Mouse (Mus musculus): ENCODE results near the gene Pianp. TPM values are rescaled to one million over a fixed set of nuclear protein-coding genes. Genes with fewer than 3 reads are reported as not detected.
"Not testable (repeated sequence)": the region's sequence is repeated elsewhere in the genome, so short reads cannot be mapped to it uniquely, and the experiment has no call there.

The Pianp gene
- polyA plus RNA-seq, 1 experiment from 2014 or later = 0.74 TPM

GRCm38 (mm10) chr6:125009181-125010073 is 12.9 kb downstream of the Pianp start:
- Histone ChIP-seq H3K9me3 (no peaks in the 10 kb centered on the region), H3K4me1 (peaks cover 30% of the 10 kb centered on the region), H3K4me2 (peak overlapping the region; percentile 72), H3K36me3 (peaks cover 21% of the 10 kb centered on the region), H3K4me3 (peak overlapping the region; percentile 88), H3K27ac (peak overlapping the region; percentile 100), H3K9ac (peak overlapping the region; percentile 95), H3K27me3 (0 out of 2 replicates have a peak, but pooled peaks cover 4% of the 10 kb centered on the region)
- 0% methylated on average over 28 of the region's 78 CpGs for WGBS
- peak; percentile 89 for ATAC-seq (ENCODE audit: borderline replicate concordance, extremely low read depth, low FRiP score, low TSS enrichment)

- H3K4me2 ChIP-seq = no peak overlapping the region
- H3K36me3 ChIP-seq = peaks cover 64% of the 10 kb centered on the region
- H3K9ac ChIP-seq = no peak overlapping the region
- no peak overlapping the region for H3K27ac ChIP-seq
- ATAC-seq (ENCODE audit: borderline replicate concordance, extremely low read depth, low FRiP score, low TSS enrichment) = no peak
- 97% methylated on average over 3 of the region's 3 CpGs for WGBS
- no peaks in the 10 kb centered on the region for H3K4me1 ChIP-seq
- H3K27me3 ChIP-seq = no peaks in the 10 kb centered on the region
- H3K4me3 ChIP-seq = no peak overlapping the region
- no peaks in the 10 kb centered on the region for H3K9me3 ChIP-seq
These were observed 21.2 kb downstream of the Pianp start for GRCm38 (mm10) chr6:125017682-125018081.

- H3K27me3 ChIP-seq; H3K4me2 ChIP-seq; H3K4me3 ChIP-seq; ATAC-seq (ENCODE audit: borderline replicate concordance, extremely low read depth, low FRiP score, low TSS enrichment); H3K27ac ChIP-seq; H3K9ac ChIP-seq; H3K4me1 ChIP-seq; H3K9me3 ChIP-seq: not testable (repeated sequence)
- 46% methylated on average over 9 of the region's 9 CpGs for WGBS
- peaks cover 70% of the 10 kb centered on the region for H3K36me3 ChIP-seq
These were observed 34.0 kb downstream of the Pianp start for GRCm38 (mm10) chr6:125030532-125030931.

GRCm38 (mm10) chr6:125031604-125032003 is 35.1 kb downstream of the Pianp start:
- Histone ChIP-seq H3K9ac (no peak overlapping the region), H3K36me3 (peaks cover 72% of the 10 kb centered on the region), H3K4me2 (no peak overlapping the region), H3K4me1 (no peaks in the 10 kb centered on the region), H3K27ac (no peak overlapping the region), H3K9me3 (no peaks in the 10 kb centered on the region), H3K27me3 (no peaks in the 10 kb centered on the region), H3K4me3 (no peak overlapping the region)
- ATAC-seq (ENCODE audit: borderline replicate concordance, extremely low read depth, low FRiP score, low TSS enrichment) = no peak
- WGBS = 83% methylated on average over 16 of the region's 16 CpGs

- Histone ChIP-seq H3K9ac (no peak overlapping the region), H3K4me3 (peak overlapping the region; percentile 74), H3K27me3 (no peaks in the 10 kb centered on the region), H3K4me1 (peaks cover 13% of the 10 kb centered on the region), H3K36me3 (peaks cover 36% of the 10 kb centered on the region), H3K9me3 (no peaks in the 10 kb centered on the region), H3K4me2 (peak overlapping the region; percentile 54), H3K27ac (peak overlapping the region; percentile 84)
- ATAC-seq (ENCODE audit: borderline replicate concordance, extremely low read depth, low FRiP score, low TSS enrichment) = no peak
- 90% methylated on average over 4 of the region's 4 CpGs for WGBS
These were observed 42.2 kb downstream of the Pianp start for GRCm38 (mm10) chr6:125038666-125039065.

- 6% methylated on average over 8 of the region's 8 CpGs for WGBS
- Histone ChIP-seq H3K4me2 (peak overlapping the region; percentile 54), H3K4me1 (peaks cover 13% of the 10 kb centered on the region), H3K4me3 (peak overlapping the region; percentile 74), H3K36me3 (peaks cover 36% of the 10 kb centered on the region), H3K27me3 (no peaks in the 10 kb centered on the region), H3K27ac (peak overlapping the region; percentile 84), H3K9ac (0 out of 2 replicates have a peak overlapping the region, but pooled peaks have one; percentile 32), H3K9me3 (no peaks in the 10 kb centered on the region)
- ATAC-seq (ENCODE audit: borderline replicate concordance, extremely low read depth, low FRiP score, low TSS enrichment) = peak; percentile 19; the same call in 1 of the 2 replicates
These were observed 42.6 kb downstream of the Pianp start for GRCm38 (mm10) chr6:125039131-125039530.

GRCm38 (mm10) chr6:125039533-125040153 is 43.1 kb downstream of the Pianp start, which contains the start of gene Ing4:
Ing4 (plus strand) TSS chr6:125039760.
- Histone ChIP-seq H3K27me3 (no peaks in the 10 kb centered on the region), H3K4me3 (peak within 1 kb of the TSS; percentile 74), H3K36me3 (peaks cover 39% of the 10 kb centered on the region), H3K4me2 (peak within 1 kb of the TSS; percentile 60), H3K9ac (peak within 1 kb of the TSS; percentile 66), H3K4me1 (peaks cover 13% of the 10 kb centered on the region), H3K9me3 (no peaks in the 10 kb centered on the region), H3K27ac (peak within 1 kb of the TSS; percentile 84)
- whole genome bisulfite sequencing = under 1% methylated on average over 26 of the region's 26 CpGs
- ATAC-seq (ENCODE audit: borderline replicate concordance, extremely low read depth, low FRiP score, low TSS enrichment) = peak; percentile 94

GRCm38 (mm10) chr6:125040221-125040620 is 43.7 kb downstream of the Pianp start:
- Histone ChIP-seq H3K27ac (peak overlapping the region; percentile 68), H3K27me3 (no peaks in the 10 kb centered on the region), H3K9me3 (no peaks in the 10 kb centered on the region), H3K9ac (peak overlapping the region; percentile 66), H3K4me2 (peak overlapping the region; percentile 60), H3K4me1 (peaks cover 13% of the 10 kb centered on the region), H3K4me3 (peak overlapping the region; percentile 74), H3K36me3 (peaks cover 39% of the 10 kb centered on the region)
- no peak for ATAC-seq (ENCODE audit: borderline replicate concordance, extremely low read depth, low FRiP score, low TSS enrichment)
- WGBS = 10% methylated on average over 7 of the region's 7 CpGs

GRCm38 (mm10) chr6:125041047-125041446 is 44.6 kb downstream of the Pianp start:
- H3K9ac ChIP-seq = no peak overlapping the region
- H3K4me1 ChIP-seq = peaks cover 13% of the 10 kb centered on the region
- no peak overlapping the region for H3K4me3 ChIP-seq
- H3K27me3 ChIP-seq = no peaks in the 10 kb centered on the region
- H3K27ac ChIP-seq = no peak overlapping the region
- peaks cover 38% of the 10 kb centered on the region for H3K36me3 ChIP-seq
- ATAC-seq (ENCODE audit: borderline replicate concordance, extremely low read depth, low FRiP score, low TSS enrichment) = no peak
- H3K9me3 ChIP-seq = no peaks in the 10 kb centered on the region
- peak overlapping the region; percentile 60; the same call in 1 of the 2 replicates for H3K4me2 ChIP-seq
- 75% methylated on average over 7 of the region's 7 CpGs for WGBS

GRCm38 (mm10) chr6:125042081-125042480 is 45.6 kb downstream of the Pianp start:
- H3K9ac ChIP-seq = no peak overlapping the region
- peaks cover 13% of the 10 kb centered on the region for H3K4me1 ChIP-seq
- H3K27me3 ChIP-seq = no peaks in the 10 kb centered on the region
- H3K4me3 ChIP-seq = no peak overlapping the region
- H3K4me2 ChIP-seq = no peak overlapping the region
- no peaks in the 10 kb centered on the region for H3K9me3 ChIP-seq
- peaks cover 42% of the 10 kb centered on the region for H3K36me3 ChIP-seq
- 87% methylated on average over 7 of the region's 7 CpGs for WGBS
- H3K27ac ChIP-seq = no peak overlapping the region
- no peak for ATAC-seq (ENCODE audit: borderline replicate concordance, extremely low read depth, low FRiP score, low TSS enrichment)

- no peaks in the 10 kb centered on the region for H3K9me3 ChIP-seq
- H3K4me1 ChIP-seq = no peaks in the 10 kb centered on the region
- peaks cover 71% of the 10 kb centered on the region for H3K36me3 ChIP-seq
- WGBS = 27% methylated on average over 5 of the region's 5 CpGs
- no peaks in the 10 kb centered on the region for H3K27me3 ChIP-seq
- no peak overlapping the region for H3K9ac ChIP-seq
- ATAC-seq (ENCODE audit: borderline replicate concordance, extremely low read depth, low FRiP score, low TSS enrichment) = peak; percentile 28; the same call in 1 of the 2 replicates
- no peak overlapping the region for H3K4me3 ChIP-seq
- H3K27ac ChIP-seq = no peak overlapping the region
- H3K4me2 ChIP-seq = no peak overlapping the region
These were observed 50.2 kb downstream of the Pianp start for GRCm38 (mm10) chr6:125046691-125047090.

- no peaks in the 10 kb centered on the region for H3K9me3 ChIP-seq
- no peak for ATAC-seq (ENCODE audit: borderline replicate concordance, extremely low read depth, low FRiP score, low TSS enrichment)
- H3K4me3 ChIP-seq = no peak within 1 kb of the TSS
- no peak within 1 kb of the TSS for H3K4me2 ChIP-seq
- no peaks in the 10 kb centered on the region for H3K4me1 ChIP-seq
- peaks cover 79% of the 10 kb centered on the region for H3K36me3 ChIP-seq
- no peak within 1 kb of the TSS for H3K9ac ChIP-seq
- 33% methylated on average over 20 of the region's 20 CpGs for WGBS
- no peak within 1 kb of the TSS for H3K27ac ChIP-seq
- no peaks in the 10 kb centered on the region for H3K27me3 ChIP-seq
These were observed 53.2 kb downstream of the Pianp start, which contains the start of gene Acrbp for GRCm38 (mm10) chr6:125049678-125050077. Acrbp (plus strand) TSS chr6:125049689.
